Mouse (Mus musculus) spleen, postnatal 14 days (tissue): ENCODE measurements around the gene Zfp428.
A peak's percentile ranks its signal among the peaks of the same experiment; 100 is the strongest.
"Not testable (repeated sequence)": the region's sequence is repeated elsewhere in the genome, so short reads cannot be mapped to it uniquely, and the experiment has no call there.

Experiments used
- DNase-seq, 2 experiments: peaks; one replicate each; pipeline ENCODE4 v3.0.0; 2021 to 2022; ENCODE audit warnings: low spot score in 2 of 2

Gene Zfp428

DNA sequence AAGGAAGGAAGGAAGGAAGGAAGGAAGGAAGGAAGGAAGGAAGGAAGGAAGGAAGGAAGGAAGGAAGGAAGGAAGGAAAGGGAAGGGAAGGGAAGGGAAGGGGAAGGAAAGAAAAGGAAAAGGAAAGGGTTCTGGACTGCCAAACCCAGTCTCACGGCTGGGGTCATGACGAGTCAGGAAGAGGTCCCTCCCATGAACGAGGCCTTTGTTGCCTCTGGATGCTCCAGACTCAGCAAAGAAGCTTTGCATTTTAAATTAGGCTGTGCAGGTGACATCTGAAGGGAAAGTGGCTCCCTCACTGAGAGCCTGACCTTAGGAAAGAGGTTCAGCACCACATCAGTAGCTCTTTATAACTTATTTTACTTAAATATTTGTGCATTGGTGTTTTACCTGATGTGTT lies 12.3 kb downstream of the Zfp428 start:
- DNase-seq = no peak

DNA sequence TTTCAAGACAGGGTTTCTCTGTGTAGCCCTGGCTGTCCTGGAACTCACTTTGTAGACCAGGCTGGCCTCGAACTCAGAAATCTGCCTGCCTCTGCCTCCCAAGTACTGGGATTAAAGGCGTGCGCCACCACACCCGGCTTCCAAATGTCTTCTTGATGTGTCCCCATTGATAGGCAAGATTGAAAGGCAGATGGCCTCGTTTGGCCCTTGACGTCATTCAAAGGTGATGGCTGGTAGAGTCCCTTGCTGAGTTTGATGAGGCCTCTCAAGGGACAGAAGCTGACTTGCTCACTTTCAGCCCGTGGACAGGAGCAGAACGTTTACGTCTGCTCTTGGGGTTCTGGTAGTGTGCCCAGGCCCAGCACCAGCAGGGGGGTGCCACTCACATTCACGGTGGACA lies 13.2 kb downstream of the Zfp428 start:
- DNase-seq = not testable (repeated sequence)

DNA sequence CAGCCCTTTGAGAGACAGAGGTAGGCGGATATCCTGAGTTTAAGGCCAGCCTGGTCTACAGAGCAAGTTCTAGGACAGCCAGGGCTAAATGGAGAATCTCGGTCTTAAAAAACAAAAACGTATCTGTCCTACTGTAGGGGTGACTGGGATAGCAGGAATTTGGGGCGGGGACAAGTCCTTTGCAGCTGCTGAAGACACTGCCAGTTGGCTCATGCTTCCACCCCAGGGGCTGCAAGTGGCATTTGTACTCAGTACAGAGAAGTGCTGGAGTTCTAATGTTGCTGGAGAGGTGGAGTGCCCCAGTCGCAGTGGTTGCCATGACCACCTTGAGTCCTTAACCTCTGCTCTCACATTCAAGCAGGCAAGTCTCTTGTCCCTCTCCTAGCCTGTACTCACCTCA lies 16.0 kb downstream of the Zfp428 start:
- DNase-seq = no peak

DNA sequence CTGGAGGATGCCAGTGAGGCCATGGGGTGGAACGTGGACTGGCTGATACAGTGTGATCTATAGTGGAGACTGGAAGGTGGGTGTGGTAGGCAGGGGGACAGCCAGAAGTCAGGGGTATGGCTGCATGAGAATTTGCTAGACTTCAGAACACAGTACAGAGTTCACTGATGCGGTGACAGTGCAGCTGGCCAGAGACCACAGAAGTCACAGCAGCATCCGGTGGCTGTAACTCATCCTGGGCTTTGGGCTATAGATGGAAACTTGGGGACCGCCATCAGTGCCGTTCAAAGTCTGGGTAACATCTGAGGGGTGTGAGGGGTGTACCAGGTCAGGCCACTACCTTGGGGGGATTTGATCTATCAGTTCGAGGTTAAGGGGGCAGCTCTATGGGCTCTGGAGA lies 16.9 kb downstream of the Zfp428 start:
- DNase-seq = no peak

DNA sequence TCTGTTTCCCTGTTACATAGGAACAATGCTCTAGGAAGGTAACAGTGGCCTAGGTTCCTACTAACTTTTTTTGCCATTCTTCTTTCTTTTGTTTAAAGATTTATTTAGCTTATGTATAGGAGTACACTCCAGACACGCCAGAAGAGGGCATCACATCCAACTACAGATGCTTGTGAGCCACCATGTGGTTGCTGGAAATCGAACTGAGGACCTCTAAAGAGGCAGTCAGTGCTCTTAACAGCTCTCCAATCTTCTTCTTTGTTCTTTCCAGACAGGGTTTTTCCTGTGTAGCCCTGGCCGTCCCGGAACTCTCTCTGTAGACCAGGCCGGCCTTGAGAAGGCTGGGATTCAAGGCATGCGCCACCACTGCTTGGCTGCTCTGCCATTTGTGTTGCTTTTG lies 18.2 kb downstream of the Zfp428 start:
- DNase-seq = no peak

DNA sequence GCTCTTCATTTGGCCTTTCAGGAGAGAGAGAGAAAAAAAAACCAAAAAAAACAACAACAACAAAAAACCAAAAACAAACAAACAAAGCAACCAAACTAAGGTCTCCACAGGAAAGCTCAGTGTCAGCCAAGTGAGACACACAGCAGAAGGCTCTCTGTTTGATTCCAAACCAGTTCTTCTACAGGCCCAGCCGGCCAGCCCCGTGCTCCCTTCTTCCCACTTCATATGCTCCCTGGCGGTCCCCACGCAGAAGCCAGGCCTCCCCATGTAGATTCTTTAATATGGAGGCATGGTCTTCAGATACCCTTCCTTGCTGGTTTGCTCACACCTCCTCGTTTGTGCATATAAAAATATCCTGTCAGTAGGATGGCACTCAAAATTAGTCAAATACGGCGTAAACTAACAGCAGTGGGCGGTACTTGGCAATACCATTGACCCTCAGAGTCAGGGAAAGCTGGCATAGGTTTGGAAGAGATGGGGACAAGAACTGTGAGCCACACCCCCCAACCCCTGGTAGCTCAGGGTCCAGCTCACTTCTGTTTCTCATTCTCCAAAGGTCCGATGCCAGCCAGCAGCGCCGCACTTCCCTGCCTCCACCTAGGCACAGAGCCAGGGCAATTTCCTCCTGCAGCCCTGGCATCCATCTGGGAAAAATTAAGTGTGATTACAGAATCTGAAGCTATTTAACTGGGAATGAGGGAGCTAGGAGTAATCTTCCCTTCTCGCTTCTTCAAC lies 19.0 kb downstream of the Zfp428 start:
- no peak for DNase-seq

DNA sequence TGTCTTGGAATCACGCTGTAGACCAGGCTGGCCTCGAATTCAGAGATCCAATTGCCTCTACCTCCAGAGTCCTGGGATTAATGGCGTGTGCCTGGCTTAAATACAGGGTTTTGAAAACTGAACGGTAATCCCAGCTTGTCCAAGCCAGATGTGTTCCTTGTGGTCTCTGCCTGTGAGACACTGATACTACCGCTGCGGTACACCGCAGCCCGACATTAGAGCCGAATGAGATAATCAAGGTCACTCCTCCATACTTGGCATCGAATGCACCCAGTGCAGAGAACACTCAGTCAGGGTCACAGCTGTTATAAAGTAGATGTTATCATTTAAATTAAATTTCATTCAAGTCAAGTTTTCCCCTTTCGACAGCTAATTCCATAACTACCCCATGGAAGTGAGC lies 22.1 kb downstream of the Zfp428 start:
- no peak for DNase-seq

DNA sequence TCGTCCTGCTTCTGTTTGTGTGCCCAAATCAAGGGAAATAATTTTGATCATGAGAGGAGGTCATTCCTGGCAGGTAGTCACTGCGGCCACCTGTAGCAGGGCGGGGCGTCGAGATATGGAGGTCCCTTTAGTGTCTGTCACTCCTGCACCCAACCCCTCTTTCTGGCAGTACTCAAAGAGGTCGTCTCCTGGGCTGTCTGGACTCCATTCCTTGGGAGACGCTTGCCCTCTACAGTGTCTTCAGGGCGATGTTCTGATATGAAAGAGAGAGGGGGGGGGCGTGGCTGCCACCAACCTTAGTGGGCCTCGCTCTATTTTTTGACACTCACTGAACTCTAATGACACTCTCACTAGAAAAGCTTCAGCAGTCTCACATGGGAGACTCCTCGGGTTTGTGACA lies 22.8 kb downstream of the Zfp428 start:
- DNase-seq = no peak

DNA sequence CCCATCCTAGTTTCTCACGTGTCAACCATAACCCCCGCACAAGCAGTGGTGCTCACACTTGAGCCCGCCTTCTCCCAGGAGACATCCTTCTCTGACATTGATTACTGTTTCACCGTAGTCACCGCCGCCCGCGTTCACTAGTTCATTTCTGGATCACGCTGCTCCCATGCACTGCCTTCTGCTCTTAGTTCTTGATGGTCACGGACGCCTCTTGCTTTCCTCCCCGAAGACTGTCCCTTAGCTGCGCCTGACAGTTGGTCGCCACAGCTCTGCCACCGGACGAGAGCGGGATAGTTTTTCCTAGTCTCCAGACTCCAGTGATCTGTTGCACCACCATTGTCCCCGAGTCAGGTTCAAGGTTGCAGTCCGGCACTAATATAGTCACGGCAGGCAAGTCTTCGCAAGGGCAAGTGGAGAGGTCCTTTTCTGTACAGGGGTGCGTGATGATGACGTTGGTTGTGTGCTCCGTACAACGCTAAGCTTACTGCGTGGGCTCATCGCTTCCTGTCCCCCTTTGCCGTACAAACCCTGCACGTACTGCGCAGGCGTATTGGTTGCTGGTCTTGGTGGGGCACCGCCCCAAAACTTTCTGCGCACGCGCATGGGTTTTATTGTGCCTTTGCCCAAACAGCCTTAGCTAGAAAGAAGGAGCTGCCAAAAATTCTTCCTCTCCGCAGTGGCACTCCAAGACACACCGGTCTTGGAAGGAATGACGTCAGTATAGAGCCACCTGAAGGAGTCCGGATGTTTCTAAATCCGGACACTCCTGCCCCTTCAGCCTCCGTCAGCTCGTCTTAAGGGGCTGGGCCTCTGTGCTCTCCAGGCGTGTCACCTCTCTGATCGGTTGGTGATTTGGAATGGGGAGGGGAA lies 23.5 kb downstream of the Zfp428 start, which contains the start of gene Irgq:
Irgq (plus strand) TSS at position 628 of the 870 bp plus-strand sequence.
- DNase-seq = peak; percentile 93

DNA sequence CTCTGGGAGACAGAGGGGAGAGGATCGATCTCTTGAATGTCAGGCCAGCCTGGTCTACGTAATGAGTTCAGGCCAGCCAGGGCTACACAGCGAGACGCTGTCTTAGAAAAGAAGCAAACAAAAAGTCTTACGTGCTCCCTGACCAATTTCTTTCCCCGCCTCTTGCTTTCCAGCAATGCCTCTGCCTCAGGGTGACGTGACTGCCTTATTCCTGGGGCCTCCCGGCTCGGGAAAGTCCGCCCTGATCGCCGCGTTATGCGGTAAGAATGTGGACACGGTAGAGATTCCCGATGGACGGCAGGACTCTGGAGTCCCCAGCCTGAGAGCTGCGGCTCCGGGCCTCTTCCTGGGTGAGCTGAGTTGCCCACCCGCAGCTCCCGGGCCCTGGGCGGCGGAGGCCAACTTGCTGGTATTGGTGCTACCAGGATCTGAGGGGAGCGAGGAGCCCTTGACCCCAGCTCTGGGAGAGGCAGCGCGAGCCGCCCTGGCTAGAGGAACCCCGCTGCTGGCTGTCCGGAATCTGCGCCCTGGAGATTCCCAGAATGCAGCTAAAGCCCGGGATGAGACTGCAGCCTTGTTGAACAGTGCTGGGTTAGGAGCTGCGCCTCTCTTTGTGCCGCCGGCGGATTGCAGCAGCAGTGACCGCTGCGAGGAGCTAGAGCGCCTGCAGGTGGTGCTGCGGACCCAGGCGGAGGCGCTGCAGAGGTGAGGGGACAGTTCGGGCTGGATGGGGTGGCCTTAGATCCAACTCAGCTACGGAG lies 24.6 kb downstream of the Zfp428 start:
- DNase-seq = peak; percentile 51 to 74

DNA sequence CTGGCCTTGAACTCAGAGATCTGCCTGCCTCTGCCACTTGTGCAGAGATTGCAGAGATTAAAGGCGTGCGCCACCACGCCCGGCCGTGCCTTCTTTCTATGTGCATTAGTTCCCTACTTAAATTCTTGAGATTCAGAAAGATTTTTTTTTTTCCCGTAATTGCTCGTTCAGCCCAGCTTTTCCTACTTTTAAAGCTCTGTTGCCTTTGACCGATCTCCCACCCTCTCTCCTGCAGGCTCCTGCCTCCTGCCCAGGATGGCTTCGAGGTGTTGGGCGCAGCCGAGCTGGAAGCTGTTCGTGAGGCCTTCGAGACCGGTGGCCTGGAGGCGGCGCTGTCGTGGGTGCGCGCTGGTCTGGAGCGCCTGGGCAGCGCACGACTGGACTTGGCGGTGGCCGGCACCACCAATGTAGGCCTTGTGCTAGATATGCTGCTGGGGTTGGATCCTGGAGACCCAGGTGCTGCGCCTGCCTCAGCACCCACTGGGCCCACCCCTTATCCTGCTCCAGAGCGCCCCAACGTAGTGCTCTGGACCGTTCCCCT lies 26.3 kb downstream of the Zfp428 start:
- no peak for DNase-seq

DNA sequence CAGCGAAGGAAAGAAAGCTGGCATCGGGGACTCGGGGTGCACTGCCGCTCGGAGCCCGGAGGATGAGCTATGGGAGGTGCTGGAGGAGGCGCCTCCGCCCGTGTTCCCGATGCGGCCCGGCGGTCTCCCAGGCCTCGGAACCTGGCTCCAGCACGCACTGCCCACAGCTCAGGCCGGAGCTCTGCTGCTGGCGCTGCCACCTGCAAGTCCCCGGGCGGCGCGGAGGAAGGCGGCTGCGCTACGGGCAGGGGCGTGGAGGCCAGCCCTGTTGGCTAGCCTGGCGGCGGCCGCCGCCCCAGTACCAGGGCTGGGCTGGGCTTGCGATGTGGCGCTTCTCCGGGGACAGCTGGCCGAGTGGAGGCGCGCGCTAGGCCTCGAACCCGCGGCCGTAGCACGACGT lies 27.0 kb downstream of the Zfp428 start:
- no peak for DNase-seq

DNA sequence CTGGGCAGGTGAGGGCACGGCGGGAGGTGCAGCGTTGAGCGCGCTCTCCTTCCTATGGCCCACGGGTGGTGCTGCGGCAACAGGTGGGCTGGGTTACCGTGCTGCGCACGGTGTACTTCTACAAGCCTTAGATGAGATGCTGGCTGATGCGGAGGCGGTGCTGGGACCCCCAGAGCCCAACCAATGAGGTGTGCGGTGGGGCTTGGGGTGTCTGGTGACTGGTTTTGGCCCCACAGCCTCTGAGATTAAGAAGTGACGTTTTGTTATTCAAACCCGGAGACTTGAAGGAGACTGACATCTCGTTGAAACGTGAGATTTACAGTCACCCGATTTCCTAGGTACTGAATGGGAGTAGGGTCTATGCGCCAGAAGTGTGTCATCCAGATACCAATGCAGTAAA lies 27.5 kb downstream of the Zfp428 start:
- no peak for DNase-seq

DNA sequence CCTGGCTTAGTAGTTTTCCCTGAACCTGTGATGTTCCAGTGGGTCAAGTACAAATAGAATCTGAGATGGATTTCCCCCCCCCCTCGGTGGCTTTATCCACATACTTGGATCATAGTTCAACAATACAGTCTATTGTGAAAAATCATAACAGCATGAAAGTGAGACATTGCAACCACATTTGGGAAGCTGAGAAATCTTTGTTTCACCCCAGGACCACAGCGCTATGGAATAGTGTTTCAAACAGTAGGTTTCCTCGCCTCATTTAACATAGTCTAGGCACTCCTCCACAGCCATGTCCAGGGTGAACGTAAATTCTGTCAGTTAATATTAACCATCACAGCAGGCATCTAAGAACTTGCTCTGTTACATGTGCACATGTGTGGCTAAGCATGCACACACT lies 30.3 kb downstream of the Zfp428 start:
- no peak for DNase-seq

DNA sequence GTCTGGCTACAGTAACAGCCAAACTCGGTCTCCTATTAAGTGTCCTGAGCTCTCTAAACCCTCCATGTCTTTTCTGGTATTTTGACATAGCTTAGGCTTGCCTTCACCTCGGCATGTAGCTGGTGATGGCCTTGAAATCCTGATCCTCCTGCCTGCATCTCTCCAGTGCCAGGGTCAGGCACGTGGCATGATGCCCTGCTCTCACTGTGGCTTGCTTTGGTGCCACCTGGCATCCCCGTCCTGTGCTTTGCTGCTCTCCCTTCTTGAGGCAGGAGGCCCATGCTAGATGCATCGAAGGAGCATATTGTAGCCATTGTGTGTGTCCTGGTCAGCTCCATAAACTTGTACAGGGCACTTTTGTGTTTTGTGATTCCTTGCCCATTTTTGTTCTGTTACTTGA lies 30.8 kb downstream of the Zfp428 start:
- no peak for DNase-seq

DNA sequence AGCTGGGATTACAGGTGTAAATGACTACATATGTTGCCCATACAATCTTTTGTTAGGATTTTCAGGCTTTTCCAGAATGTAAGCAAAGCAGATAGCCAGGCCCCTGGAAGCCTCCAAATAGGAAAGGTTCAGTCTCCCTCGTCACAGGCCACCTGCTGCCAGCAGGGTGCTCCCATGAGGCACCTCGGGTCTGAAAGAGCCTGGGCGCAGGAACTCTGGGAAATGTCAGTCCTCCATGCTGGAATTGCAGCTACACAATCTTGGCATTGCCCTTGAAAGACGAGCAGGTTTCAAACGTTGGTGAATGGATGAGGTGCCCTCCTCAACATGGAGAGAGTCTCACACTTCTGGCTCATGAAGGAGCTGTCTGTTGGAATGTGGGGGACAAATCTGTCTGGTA lies 31.3 kb downstream of the Zfp428 start:
- no peak for DNase-seq

DNA sequence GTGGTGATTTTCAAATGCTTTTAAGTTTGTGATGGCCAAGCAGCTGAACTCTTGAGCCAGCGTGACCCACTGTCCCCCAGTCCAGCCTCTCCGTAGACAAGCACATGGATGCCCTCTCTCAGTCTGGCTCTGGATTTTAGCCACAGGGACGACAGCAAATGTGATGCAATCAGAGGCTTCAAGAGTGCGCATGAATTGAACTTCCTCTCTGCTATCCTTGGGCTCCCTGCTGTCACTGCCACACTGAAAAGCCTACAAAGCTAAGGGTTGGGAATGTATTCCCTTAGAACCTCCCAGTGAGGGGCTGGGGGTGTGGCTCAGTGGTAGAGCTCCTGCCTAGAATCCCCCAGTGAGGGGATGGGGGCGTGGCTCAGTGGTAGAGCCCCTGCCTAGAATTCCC lies 31.9 kb downstream of the Zfp428 start:
- DNase-seq = no peak

DNA sequence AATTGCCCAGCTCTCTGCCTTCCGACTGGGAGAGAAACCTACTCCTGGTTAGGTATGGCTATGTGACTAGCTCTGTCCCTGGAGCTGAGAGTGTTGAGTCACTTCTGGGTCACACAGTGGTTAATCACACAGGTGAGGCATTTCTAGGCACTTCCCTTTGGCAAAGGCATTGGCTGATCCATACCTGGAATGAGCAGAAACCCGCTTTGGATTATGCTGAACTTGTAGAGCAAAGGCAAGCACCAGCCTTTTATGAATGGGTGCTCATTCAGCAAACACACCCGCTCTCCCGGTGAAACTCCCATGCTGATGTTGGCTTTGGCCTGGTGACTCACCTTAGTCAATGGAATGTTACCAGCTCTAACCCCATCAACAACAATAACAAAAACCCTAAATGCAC lies 32.9 kb downstream of the Zfp428 start:
- no peak for DNase-seq

DNA sequence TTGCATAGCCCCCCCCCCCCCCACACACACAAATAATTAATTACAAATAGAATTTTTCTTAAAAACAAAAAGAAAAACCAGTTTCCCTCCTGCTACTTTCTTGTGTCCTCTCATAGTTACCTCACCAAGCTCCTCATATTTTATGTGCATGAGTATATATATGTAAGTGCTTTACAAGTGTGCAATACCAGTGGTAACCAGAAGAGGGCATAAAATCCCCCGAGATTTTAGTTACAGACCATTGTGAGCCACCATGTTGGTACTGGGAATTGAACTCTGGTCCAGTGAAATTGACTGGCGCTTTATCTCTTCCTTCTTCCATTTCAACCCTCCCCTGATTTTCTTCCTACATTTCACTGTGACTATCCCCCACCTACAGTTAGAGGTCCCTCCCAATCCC lies 37.7 kb downstream of the Zfp428 start:
- no peak for DNase-seq

DNA sequence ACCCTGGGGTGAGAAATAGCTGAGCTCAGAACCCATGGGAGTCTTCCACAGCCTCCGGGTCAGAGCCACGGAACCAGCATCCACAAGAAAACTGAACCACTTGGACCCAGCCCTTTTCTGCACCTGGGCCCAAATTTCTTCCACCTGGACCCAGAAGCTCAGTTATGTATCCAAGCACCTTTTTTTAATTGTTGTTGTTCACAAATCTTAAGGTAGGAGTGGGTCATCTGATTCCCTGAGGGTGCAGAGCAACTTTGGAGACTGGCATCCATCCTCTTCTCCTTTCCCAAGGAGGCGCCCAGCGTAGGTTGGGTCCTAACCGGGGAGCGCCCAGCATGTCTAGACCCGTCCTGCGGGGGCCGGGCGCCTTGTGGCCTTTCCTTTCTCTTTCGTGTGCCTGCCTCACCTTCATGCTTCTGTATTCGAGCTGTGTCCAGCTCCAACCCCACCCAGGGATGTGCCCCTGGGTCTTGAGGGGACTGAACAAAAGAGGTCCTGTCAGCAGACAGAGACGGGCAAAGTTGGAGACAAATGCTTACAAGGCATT lies 39.3 kb downstream of the Zfp428 start, which contains the start of the genes Pinlyp and Xrcc1:
Pinlyp (minus strand) TSS at position 51 of the 547 bp plus-strand sequence.
Xrcc1 (plus strand) TSS at position 222 of the 547 bp plus-strand sequence.
- DNase-seq = no peak

DNA sequence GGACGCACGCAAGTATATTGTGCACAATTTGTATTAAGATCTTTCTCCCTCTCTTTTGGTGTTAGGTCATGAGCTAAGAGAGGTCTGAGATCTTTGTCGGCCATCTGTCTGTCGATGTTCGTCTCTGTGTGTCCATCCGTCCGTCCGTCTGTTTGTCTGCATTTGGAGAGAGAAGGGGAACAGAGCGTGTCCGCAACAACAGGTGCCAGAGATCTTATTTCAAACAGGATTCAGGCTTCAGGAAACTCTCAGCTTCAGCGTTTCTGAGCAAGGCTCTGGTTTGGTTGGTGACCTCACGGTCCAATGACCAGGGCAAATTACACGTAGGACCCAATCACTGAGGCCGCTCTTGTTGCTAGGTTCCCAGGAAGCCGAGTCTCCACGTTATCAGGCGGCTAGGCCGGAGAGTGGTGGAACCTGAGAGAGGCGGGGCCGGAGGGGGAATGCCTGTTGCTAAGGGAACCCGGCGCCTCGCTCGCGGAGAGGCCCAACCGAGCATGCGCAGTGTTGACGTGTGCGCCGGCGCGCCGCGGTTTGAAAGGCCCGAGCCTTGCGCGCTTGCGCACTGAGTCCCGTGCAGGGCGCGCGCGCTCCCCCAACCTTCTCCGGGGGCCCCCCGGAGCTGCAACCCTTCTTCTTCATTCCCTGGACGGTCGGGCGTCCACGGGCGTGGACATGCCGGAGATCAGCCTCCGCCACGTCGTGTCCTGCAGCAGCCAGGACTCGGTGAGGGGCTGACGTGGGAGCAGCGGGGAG lies 40.0 kb downstream of the Zfp428 start:
- DNase-seq = peak; percentile 97
